Mouse (Mus musculus): Measurements from ENCODE around the gene Fam83g. TPM values are rescaled to one million over a fixed set of nuclear protein-coding genes. Genes with fewer than 3 reads are reported as not detected.

Fam83g gene
- polyA plus RNA-seq, 1 experiment from 2014 or later, result 0.24 TPM

GRCm38 (mm10) chr11:61743768-61744167 lies 59.9 kb downstream of the Fam83g start:
- no peaks in the 10 kb centered on the region for H3K9me3 ChIP-seq
- WGBS, result 56% methylated on average over 3 of the region's 3 CpGs
- no peak for ATAC-seq
- H3K4me3 ChIP-seq (replicated peaks), result no peak overlapping the region
- H3K27ac ChIP-seq, result peak overlapping the region; percentile 9; the same call in 1 of the 2 replicates
- 0 out of 2 replicates have a peak overlapping the region, but pooled peaks have one; percentile 19 for H3K9ac ChIP-seq (replicated peaks)
- peaks cover 77% of the 10 kb centered on the region for H3K36me3 ChIP-seq
- no peaks in the 10 kb centered on the region; the same call in 1 of the 2 replicates for H3K4me1 ChIP-seq (replicated peaks)
- H3K27me3 ChIP-seq, result no peaks in the 10 kb centered on the region
- H3K4me2 ChIP-seq (replicated peaks), result no peak overlapping the region

GRCm38 (mm10) chr11:61744460-61744859 lies 60.6 kb downstream of the Fam83g start:
- H3K27me3 ChIP-seq, result no peaks in the 10 kb centered on the region
- H3K4me2 ChIP-seq (replicated peaks), result no peak overlapping the region
- ATAC-seq, result no peak
- WGBS, result 65% methylated on average over 3 of the region's 3 CpGs
- H3K36me3 ChIP-seq, result peaks cover 77% of the 10 kb centered on the region
- no peak overlapping the region for H3K4me3 ChIP-seq (replicated peaks)
- no peak overlapping the region for H3K9ac ChIP-seq (replicated peaks)
- no peaks in the 10 kb centered on the region; the same call in 1 of the 2 replicates for H3K4me1 ChIP-seq (replicated peaks)
- no peaks in the 10 kb centered on the region for H3K9me3 ChIP-seq
- H3K27ac ChIP-seq, result no peak overlapping the region

GRCm38 (mm10) chr11:61745781-61746180 lies 61.9 kb downstream of the Fam83g start:
- Histone ChIP-seq H3K4me2 (replicated peaks) (no peak overlapping the region), H3K4me1 (replicated peaks) (no peaks in the 10 kb centered on the region; the same call in 1 of the 2 replicates), H3K9me3 (no peaks in the 10 kb centered on the region), H3K36me3 (peaks cover 76% of the 10 kb centered on the region), H3K9ac (replicated peaks) (no peak overlapping the region), H3K4me3 (replicated peaks) (no peak overlapping the region), H3K27me3 (no peaks in the 10 kb centered on the region), H3K27ac (no peak overlapping the region)
- ATAC-seq, result no peak
- WGBS, result 94% methylated on average over 9 of the region's 9 CpGs

- H3K27me3 ChIP-seq, result no peaks in the 10 kb centered on the region
- peaks cover 78% of the 10 kb centered on the region for H3K36me3 ChIP-seq
- no peak overlapping the region for H3K4me3 ChIP-seq (replicated peaks)
- 80% methylated on average over 3 of the region's 3 CpGs for WGBS
- H3K4me2 ChIP-seq (replicated peaks), result no peak overlapping the region
- no peaks in the 10 kb centered on the region for H3K9me3 ChIP-seq
- no peak overlapping the region for H3K9ac ChIP-seq (replicated peaks)
- H3K27ac ChIP-seq, result no peak overlapping the region
- H3K4me1 ChIP-seq (replicated peaks), result no peaks in the 10 kb centered on the region; the same call in 1 of the 2 replicates
- no peak for ATAC-seq
These were observed 63.3 kb downstream of the Fam83g start for GRCm38 (mm10) chr11:61747161-61747560.

- no peaks in the 10 kb centered on the region for H3K4me1 ChIP-seq (replicated peaks)
- no peaks in the 10 kb centered on the region for H3K27me3 ChIP-seq
- H3K36me3 ChIP-seq, result peaks cover 77% of the 10 kb centered on the region
- no peaks in the 10 kb centered on the region for H3K9me3 ChIP-seq
- no peak for ATAC-seq
- H3K27ac ChIP-seq, result no peak overlapping the region
- 81% methylated on average over 5 of the region's 5 CpGs for WGBS
- no peak overlapping the region for H3K4me2 ChIP-seq (replicated peaks)
- H3K9ac ChIP-seq (replicated peaks), result no peak overlapping the region
- H3K4me3 ChIP-seq (replicated peaks), result no peak overlapping the region
These were observed 67.7 kb downstream of the Fam83g start for GRCm38 (mm10) chr11:61751612-61752011.

- H3K9ac ChIP-seq (replicated peaks), result no peak overlapping the region
- no peaks in the 10 kb centered on the region for H3K9me3 ChIP-seq
- no peak overlapping the region for H3K27ac ChIP-seq
- H3K27me3 ChIP-seq, result no peaks in the 10 kb centered on the region
- H3K4me2 ChIP-seq (replicated peaks), result no peak overlapping the region
- peaks cover 33% of the 10 kb centered on the region for H3K36me3 ChIP-seq
- peaks cover 25% of the 10 kb centered on the region for H3K4me1 ChIP-seq (replicated peaks)
- no peak overlapping the region for H3K4me3 ChIP-seq (replicated peaks)
- WGBS, result 86% methylated on average over 2 of the region's 2 CpGs
- ATAC-seq, result no peak
These were observed 73.3 kb downstream of the Fam83g start for GRCm38 (mm10) chr11:61757151-61757550.

Other genes with a start within 250 kb of the Fam83g start
- gene Rnf112, start 230.0 kb upstream of the Fam83g start, polyA plus RNA-seq (2015; fragmentation: Nextera tagmentation; extraction: Ambion mirVana), result 13.6 and 15.0 TPM in 2 replicates
- gene Mfap4, start 198.7 kb upstream of the Fam83g start, polyA plus RNA-seq (2015; fragmentation: Nextera tagmentation; extraction: Ambion mirVana), result 28.6 and 35.4 TPM in 2 replicates
- gene Mapk7, start 189.7 kb upstream of the Fam83g start, polyA plus RNA-seq (2015; fragmentation: Nextera tagmentation; extraction: Ambion mirVana), result 76.6 and 87.2 TPM in 2 replicates
- gene B9d1, start 178.9 kb upstream of the Fam83g start, polyA plus RNA-seq (2015; fragmentation: Nextera tagmentation; extraction: Ambion mirVana), result 38.3 and 40.8 TPM in 2 replicates
- gene Epn2, start 104.4 kb upstream of the Fam83g start, polyA plus RNA-seq (2015; fragmentation: Nextera tagmentation; extraction: Ambion mirVana), result 48.3 and 51.2 TPM in 2 replicates
- 9.0 and 11.1 TPM in 2 replicates for gene Grap, start 30.8 kb upstream of the Fam83g start, polyA plus RNA-seq (2015; fragmentation: Nextera tagmentation; extraction: Ambion mirVana)
- 0.08 TPM in 1 of 2 replicates, not detected in the other for gene Slc5a10, start 36.7 kb downstream of the Fam83g start, polyA plus RNA-seq (2015; fragmentation: Nextera tagmentation; extraction: Ambion mirVana)
- gene Prpsap2, start 78.0 kb downstream of the Fam83g start, polyA plus RNA-seq (2015; fragmentation: Nextera tagmentation; extraction: Ambion mirVana), result 61.5 and 63.4 TPM in 2 replicates
- 35.5 and 37.1 TPM in 2 replicates for gene Ulk2, start 171.0 kb downstream of the Fam83g start, polyA plus RNA-seq (2015; fragmentation: Nextera tagmentation; extraction: Ambion mirVana)
- 13.7 and 16.1 TPM in 2 replicates for gene Akap10, start 246.2 kb downstream of the Fam83g start, polyA plus RNA-seq (2015; fragmentation: Nextera tagmentation; extraction: Ambion mirVana)

All from midbrain, embryonic 13.5 days (tissue).